Mouse (Mus musculus): ENCODE data around the gene Zfp820. TPM values are rescaled to one million over a fixed set of nuclear protein-coding genes. Genes with fewer than 3 reads are reported as not detected.

Zfp820 gene
- polyA plus RNA-seq (2014; fragmentation: Illumina TruSeq; extraction: RNeasy Lipid Tissue Mini Kit (QIAGEN cat#74804)): 30.4 TPM

DNA sequence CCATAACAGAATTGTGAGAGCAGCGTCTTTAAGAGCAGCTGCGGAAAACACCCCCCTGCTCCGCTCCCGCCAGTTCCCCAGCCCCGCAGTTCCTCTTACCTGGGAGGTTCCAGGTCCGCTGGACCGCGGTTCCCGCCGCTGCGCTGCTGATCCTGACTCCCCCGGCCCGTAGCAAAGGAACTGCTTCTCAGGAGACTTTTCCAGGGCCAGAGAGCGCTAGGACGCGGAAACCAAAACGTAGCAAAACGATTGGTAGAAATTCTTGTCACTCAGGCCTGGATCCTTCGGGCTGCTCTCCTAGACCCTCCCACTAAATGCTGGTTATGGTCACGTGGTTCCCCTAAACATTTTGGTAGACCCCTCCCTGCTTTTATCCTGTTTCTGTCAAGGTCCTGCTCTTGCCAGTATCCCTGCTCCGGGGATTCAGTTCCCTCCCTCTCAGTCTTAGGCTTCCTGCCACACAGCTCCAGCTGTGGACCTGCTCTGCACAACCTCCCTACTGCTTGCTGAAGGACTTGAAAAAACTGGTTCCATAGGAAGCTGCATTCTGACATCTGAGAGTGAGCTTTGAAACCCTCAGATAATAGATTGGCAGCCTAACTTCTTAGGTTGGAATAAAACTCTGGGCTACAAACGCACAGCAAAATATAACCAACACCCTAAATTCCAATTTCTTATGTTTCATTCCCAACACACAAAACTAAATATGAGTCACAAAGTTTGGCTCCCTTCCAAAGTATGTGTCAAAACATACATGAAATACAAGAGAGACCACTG, at the start of gene Zfp820:
Gene Zfp820, minus strand, starts transcription at position 228 of the 777 bp plus-strand sequence.

Other genes with a start within 250 kb of the Zfp820 start
- 35.0 TPM for gene Zfp983, start 195.1 kb downstream of the Zfp820 start, polyA plus RNA-seq (2014; fragmentation: Illumina TruSeq; extraction: RNeasy Lipid Tissue Mini Kit (QIAGEN cat#74804))
- gene Gm10226, start 153.9 kb downstream of the Zfp820 start, polyA plus RNA-seq (2014; fragmentation: Illumina TruSeq; extraction: RNeasy Lipid Tissue Mini Kit (QIAGEN cat#74804)): 56.9 TPM
- 45.1 TPM for gene Zfp760, start 138.0 kb downstream of the Zfp820 start, polyA plus RNA-seq (2014; fragmentation: Illumina TruSeq; extraction: RNeasy Lipid Tissue Mini Kit (QIAGEN cat#74804))
- gene Zfp229, start 115.0 kb downstream of the Zfp820 start, polyA plus RNA-seq (2014; fragmentation: Illumina TruSeq; extraction: RNeasy Lipid Tissue Mini Kit (QIAGEN cat#74804)): 56.4 TPM
- gene Zfp995, start 64.2 kb upstream of the Zfp820 start, polyA plus RNA-seq (2014; fragmentation: Illumina TruSeq; extraction: RNeasy Lipid Tissue Mini Kit (QIAGEN cat#74804)): 40.2 TPM
- 116 TPM for gene Zfp942, start 116.7 kb upstream of the Zfp820 start, polyA plus RNA-seq (2014; fragmentation: Illumina TruSeq; extraction: RNeasy Lipid Tissue Mini Kit (QIAGEN cat#74804))
- 90.0 TPM for gene Zfp943, start 116.8 kb upstream of the Zfp820 start, polyA plus RNA-seq (2014; fragmentation: Illumina TruSeq; extraction: RNeasy Lipid Tissue Mini Kit (QIAGEN cat#74804))

Data from ovary, adult 10 weeks (tissue).